Mouse (Mus musculus) testis, adult 2 months (tissue): Measurements from ENCODE around the gene Urod.

Experiments used
- CTCF ChIP-seq: fragments of 200-500 bp; IDR thresholded peaks from 2 replicates; pipeline ENCODE4 v1.5.1; 2012; ENCODE audit warnings: low read depth, mild to moderate bottlenecking, inconsistent platforms, low read length, moderate library complexity; ENCODE audit not compliant: control insufficient read depth, insufficient read depth, insufficient replicate concordance
- POLR2A ChIP-seq: fragments of 200-500 bp; IDR thresholded peaks from 2 replicates; pipeline ENCODE4 v1.6.1; 2012; ENCODE audit warnings: low read depth, mild to moderate bottlenecking, inconsistent platforms, low read length, moderate library complexity; ENCODE audit not compliant: control insufficient read depth

GRCm38 (mm10) chr4:117019206-117020134 is 25.3 kb upstream of the Urod start, which contains the start of gene Eif2b3:
- TF ChIP-seq POLR2A (peak; percentile 68; the same call in 1 of the 2 replicates), CTCF (no peak)
